Comparison of ENCODE assay signal across 20 mouse cellular contexts in genomic region chr19:57963874-57964273, GRCm38 (mm10).
DNase-seq lines count a peak whose midpoint lies in the region; ATAC-seq lines count a peak whose summit lies in the region.
"Had no signal": no experiment of that assay in that cellular context is flagged by ENCODE, and none has a peak within 500 bp of the region (broad histone marks: within the 10 kb centered on the region; RNA-seq: fewer than 3 reads in every experiment).

No protein-coding gene starts in this region.

- DNase-seq in frontal cortex, postnatal 36 days (ENCODE audit: low spot score in 2 of 2) = no peak
- DNase-seq in heart, adult 11 months = peak; percentile 61
- no peak for DNase-seq in heart, postnatal 4 days
- DNase-seq in brain, adult 2 months (ENCODE audit: low read depth, low spot score) = peak; percentile 50
- no peak for DNase-seq in urinary bladder, postnatal 25 days (ENCODE audit: low spot score)
- DNase-seq: adrenal gland, adult 2 months; adrenal gland, adult 8-10 months; adrenal gland, postnatal 10 days; adrenal gland, postnatal 14 days; adrenal gland, postnatal 25 days; adrenal gland, postnatal 36 days; B cell, adult 2 months; cerebellum, adult 11 months; cerebellum, adult 11-12 months; cerebellum, adult 18-20 months; cerebellum, adult 2 months had no signal

- peak; percentile 79 for ATAC-seq in frontal cortex, adult (ENCODE audit: low TSS enrichment)
- ATAC-seq: activated CD4-positive, CD25-positive, alpha-beta regulatory T cell, adult 4 months; CD4-positive, CD25-positive, alpha-beta regulatory T cell, adult 4 months; Patski had no signal

Comparison
In these comparisons a context has a peak if more than half of its experiments do, and no peak if none do; other contexts are left out.
1. DNase-seq: peak in heart, adult 11 months (single experiment) and brain, adult 2 months (single experiment); none in frontal cortex, postnatal 36 days (0 of 2), heart, postnatal 4 days (single experiment) and urinary bladder, postnatal 25 days (single experiment).